Mouse (Mus musculus) kidney, adult 2 months (tissue): ENCODE measurements around the gene Hnrnpll.

Experiments
- CTCF ChIP-seq: fragments of 200-500 bp; conservative IDR thresholded peaks from 2 replicates; pipeline ENCODE4 v1.5.1; 2011; ENCODE audit warnings: low read depth, mild to moderate bottlenecking, control low read depth, low read length, moderate library complexity, mixed read lengths; ENCODE audit not compliant: insufficient read depth, insufficient read length
- POLR2A ChIP-seq: fragments of 200-500 bp; IDR thresholded peaks from one replicate; pipeline ENCODE4 v1.6.1; 2011; ENCODE audit warnings: low read depth, low read length, control low read depth

DNA sequence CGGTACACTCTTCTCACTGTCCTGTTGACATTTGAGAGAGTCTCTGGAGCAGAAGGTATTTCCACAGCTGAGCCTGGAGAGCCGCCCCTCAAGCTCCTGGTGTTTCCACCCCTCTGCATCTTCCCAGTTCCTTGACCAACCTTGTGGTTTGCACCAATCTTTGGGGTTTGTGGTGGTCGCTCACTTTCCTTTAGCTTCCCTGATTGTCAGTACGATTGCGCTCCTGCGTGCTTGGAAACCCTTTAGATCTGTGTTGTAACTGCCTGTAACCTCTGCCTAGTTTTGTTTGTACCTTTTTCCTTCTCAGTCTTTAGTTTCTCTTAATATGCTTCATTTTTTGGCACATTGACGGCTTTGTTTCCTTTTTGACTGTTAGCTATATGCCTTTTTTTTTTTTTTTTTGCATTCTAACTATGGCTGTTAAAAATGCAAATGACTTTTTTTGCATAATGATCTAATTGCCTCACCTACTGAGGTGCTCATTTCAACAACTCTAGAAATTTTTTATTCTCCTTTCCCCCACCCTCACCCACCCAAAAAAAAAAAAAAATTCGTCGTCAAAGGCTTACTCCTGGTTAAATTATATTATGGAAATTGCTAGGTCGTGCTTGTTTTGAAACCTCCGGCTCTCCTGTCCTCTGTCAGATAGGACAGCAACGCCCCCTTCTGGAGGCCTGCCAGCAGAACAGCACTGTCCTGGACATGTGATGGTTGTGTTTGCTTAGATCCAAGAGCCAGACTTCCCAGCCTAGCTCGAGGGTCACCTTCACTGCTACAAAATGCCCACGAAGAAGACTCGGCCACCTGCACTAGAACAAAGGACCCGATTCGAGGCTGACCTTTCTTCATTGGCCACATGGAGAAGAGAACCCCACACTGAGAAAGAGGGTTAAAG lies 57.5 kb downstream of the Hnrnpll start:
- peak; percentile 67 for TF ChIP-seq CTCF
- TF ChIP-seq POLR2A, result no peak
